Mouse (Mus musculus): ENCODE measurements at regions not wholly inside any gene's neighbourhood (a gene's known extent, or its start where the extent isn't known, plus 50 kb on each side); places are given as distances from the start of the nearest gene placed in this dataset.

GRCm38 (mm10) chr17:47975281-47976060 lies 51.0 kb upstream of the Foxp4 start:
- no peak for TF ChIP-seq POLR2A (IDR thresholded peaks at IDR 0.05; ENCODE audit: low read depth, low read length)
- TF ChIP-seq CTCF (IDR thresholded peaks at IDR 0.05; ENCODE audit: extremely low read depth, insufficient read depth, insufficient read length, insufficient replicate concordance): no peak
